In the genomic region with DNA sequence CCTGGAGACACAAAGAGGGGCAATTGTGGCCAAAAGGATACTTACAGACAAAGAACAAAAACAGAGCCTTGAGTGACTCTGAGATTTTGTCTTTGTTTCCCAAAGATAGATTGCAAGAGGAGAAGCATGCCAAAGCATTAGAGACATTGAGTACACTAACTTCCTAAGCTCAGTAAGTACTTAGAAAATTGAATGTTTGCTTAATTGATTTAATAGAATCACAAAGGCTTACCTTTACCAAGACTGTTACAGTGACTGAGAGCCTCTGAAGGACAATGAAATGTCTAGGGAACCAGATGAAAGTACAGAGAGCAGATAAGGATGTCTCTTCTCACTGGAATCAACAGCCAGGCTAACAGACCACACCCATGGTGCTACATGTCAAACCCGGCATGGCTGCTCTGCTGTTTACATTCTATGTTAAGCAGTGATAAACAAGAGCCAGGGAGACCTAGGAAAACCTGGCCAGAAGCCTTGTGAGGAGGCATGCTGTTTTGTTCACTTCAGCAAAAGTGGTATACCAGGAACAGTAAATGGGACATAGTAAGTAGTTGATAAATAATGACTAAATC, we compare ENCODE assay signal across 28 mouse cellular contexts.
A peak's percentile ranks its signal among the peaks of the same experiment; 100 is the strongest.
DNase-seq lines count a peak whose midpoint lies in the region; ATAC-seq and TF ChIP-seq lines count a peak whose summit lies in the region.
"Had no signal": no experiment of that assay in that cellular context is flagged by ENCODE, and none has a peak within 500 bp of the region (broad histone marks: within the 10 kb centered on the region; RNA-seq: fewer than 3 reads in every experiment).

No protein-coding gene starts in this region.

- no peak for TF ChIP-seq CTCF in midbrain, postnatal 0 days (IDR thresholded peaks at IDR 0.05)

- no peak overlapping the region for H3K27ac ChIP-seq in midbrain, embryonic 11.5 days (ENCODE audit: low read depth, low read length)
- no peak overlapping the region for H3K27ac ChIP-seq in midbrain, postnatal 0 days (ENCODE audit: low read depth, low read length)
- H3K27ac ChIP-seq in liver, embryonic 13.5 days = no peak overlapping the region
- H3K27ac ChIP-seq: embryonic facial prominence, embryonic 10.5 days; forebrain, embryonic 10.5 days; heart, embryonic 10.5 days; hindbrain, embryonic 14.5 days; neural tube, embryonic 13.5 days had no signal

- 69% methylated on average over 1 of the region's 1 CpGs for WGBS in midbrain, embryonic 11.5 days
- WGBS in midbrain, postnatal 0 days = 69% methylated on average over 1 of the region's 1 CpGs
- WGBS in liver, embryonic 13.5 days (ENCODE audit: insufficient replicate concordance) = 5% methylated on average over 1 of the region's 1 CpGs

- no peak overlapping the region for H3K4me2 ChIP-seq in midbrain, embryonic 11.5 days
- H3K4me2 ChIP-seq in midbrain, postnatal 0 days (ENCODE audit: low read depth, low read length, poor library complexity, severe bottlenecking) = no peak overlapping the region
- H3K4me2 ChIP-seq in liver, embryonic 13.5 days = no peak overlapping the region
- H3K4me2 ChIP-seq: hindbrain, embryonic 14.5 days; neural tube, embryonic 13.5 days had no signal

- H3K27me3 ChIP-seq in midbrain, embryonic 11.5 days (ENCODE audit: control insufficient read depth, insufficient read depth, low read length) = no peaks in the 10 kb centered on the region
- no peaks in the 10 kb centered on the region for H3K27me3 ChIP-seq in midbrain, postnatal 0 days (ENCODE audit: insufficient read depth, low read length)
- H3K27me3 ChIP-seq in liver, embryonic 13.5 days = no peaks in the 10 kb centered on the region
- H3K27me3 ChIP-seq: neural tube, embryonic 13.5 days; Patski had no signal

- no peak overlapping the region for H3K4me3 ChIP-seq in midbrain, embryonic 11.5 days (ENCODE audit: low read depth, low read length)
- H3K4me3 ChIP-seq in midbrain, postnatal 0 days (ENCODE audit: low read depth, low read length) = no peak overlapping the region
- no peak overlapping the region for H3K4me3 ChIP-seq in liver, embryonic 13.5 days (replicated peaks)
- H3K4me3 ChIP-seq: embryonic facial prominence, embryonic 10.5 days; forebrain, embryonic 10.5 days; heart, embryonic 10.5 days; neural tube, embryonic 13.5 days had no signal

- H3K9me3 ChIP-seq in midbrain, embryonic 11.5 days (ENCODE audit: control insufficient read depth, low read length) = no peaks in the 10 kb centered on the region
- H3K9me3 ChIP-seq in midbrain, postnatal 0 days (ENCODE audit: low read length) = no peaks in the 10 kb centered on the region
- H3K9me3 ChIP-seq in liver, embryonic 13.5 days (replicated peaks) = no peaks in the 10 kb centered on the region
- H3K9me3 ChIP-seq: embryonic facial prominence, embryonic 10.5 days; forebrain, embryonic 10.5 days; heart, embryonic 10.5 days; neural tube, embryonic 13.5 days had no signal

- DNase-seq in midbrain, embryonic 11.5 days (ENCODE audit: low spot score, missing footprints) = peak; percentile 19
- DNase-seq in midbrain, postnatal 0 days (ENCODE audit: low spot score) = no peak
- DNase-seq in liver, embryonic 13.5 days = no peak
- peak; percentile 47 for DNase-seq in lung, postnatal 10 days
- DNase-seq in cerebellum, adult 8-10 months = no peak
- no peak for DNase-seq in spleen, adult 12 weeks (ENCODE audit: low spot score)
- DNase-seq: adrenal gland, postnatal 10 days; cerebellum, adult 9-11 months; gastrocnemius, postnatal 36 days; heart, postnatal 4 days; kidney, adult 8-10 months; kidney, postnatal 10 days; midbrain, embryonic 14.5 days; retina, postnatal 1 day; right cerebral cortex, postnatal 4 days; thymus, adult 18-20 months; thymus, postnatal 4 days had no signal

- ATAC-seq in midbrain, embryonic 11.5 days (ENCODE audit: low FRiP score) = no peak
- no peak for ATAC-seq in midbrain, postnatal 0 days (ENCODE audit: low FRiP score)
- peak; percentile 58; the same call in 1 of the 2 replicates for ATAC-seq in liver, embryonic 13.5 days (ENCODE audit: low read depth)
- peak; percentile 99 for ATAC-seq in megakaryocyte-erythroid progenitor cell, adult 5-6 weeks (replicated peaks; ENCODE audit: low FRiP score, low TSS enrichment, poor library complexity, severe bottlenecking)
- ATAC-seq in erythroid progenitor cell, adult 5-6 weeks (replicated peaks; ENCODE audit: low FRiP score, poor library complexity, severe bottlenecking) = no peak
- ATAC-seq: activated CD4-positive, CD25-positive, alpha-beta regulatory T cell, adult 4 months; forebrain, embryonic 16.5 days; inflammation-experienced regulatory T-cells, adult 6 months; Patski had no signal

- H3K9ac ChIP-seq in midbrain, embryonic 11.5 days (ENCODE audit: low read length) = no peak overlapping the region
- H3K9ac ChIP-seq in midbrain, postnatal 0 days (replicated peaks; ENCODE audit: low read length, poor library complexity, severe bottlenecking) = no peak overlapping the region
- H3K9ac ChIP-seq in liver, embryonic 13.5 days = no peak overlapping the region
- H3K9ac ChIP-seq: hindbrain, embryonic 14.5 days; neural tube, embryonic 13.5 days had no signal

- no peaks in the 10 kb centered on the region for H3K36me3 ChIP-seq in midbrain, embryonic 11.5 days (ENCODE audit: control insufficient read depth, insufficient read depth, low read length)
- H3K36me3 ChIP-seq in midbrain, postnatal 0 days (ENCODE audit: insufficient read depth, low read length) = no peaks in the 10 kb centered on the region
- no peaks in the 10 kb centered on the region for H3K36me3 ChIP-seq in liver, embryonic 13.5 days
- H3K36me3 ChIP-seq: embryonic facial prominence, embryonic 10.5 days; forebrain, embryonic 10.5 days; heart, embryonic 10.5 days; neural tube, embryonic 13.5 days had no signal

- no peaks in the 10 kb centered on the region for H3K4me1 ChIP-seq in midbrain, embryonic 11.5 days (ENCODE audit: control insufficient read depth, insufficient read depth, low read length)
- H3K4me1 ChIP-seq in midbrain, postnatal 0 days (ENCODE audit: insufficient read depth, low read length) = no peaks in the 10 kb centered on the region
- H3K4me1 ChIP-seq in liver, embryonic 13.5 days (replicated peaks) = no peaks in the 10 kb centered on the region
- H3K4me1 ChIP-seq: embryonic facial prominence, embryonic 10.5 days; forebrain, embryonic 10.5 days; heart, embryonic 10.5 days; neural tube, embryonic 13.5 days had no signal

Comparison
In these comparisons a context has a peak if more than half of its experiments do, and no peak if none do; other contexts are left out.
1. DNase-seq: peak in midbrain, embryonic 11.5 days (single experiment) and lung, postnatal 10 days (single experiment); none in midbrain, postnatal 0 days (single experiment), liver, embryonic 13.5 days (single experiment), cerebellum, adult 8-10 months (single experiment) and spleen, adult 12 weeks (single experiment).
2. ATAC-seq: peak in liver, embryonic 13.5 days (single experiment) and megakaryocyte-erythroid progenitor cell, adult 5-6 weeks (single experiment); none in midbrain, embryonic 11.5 days (single experiment), midbrain, postnatal 0 days (single experiment) and erythroid progenitor cell, adult 5-6 weeks (single experiment).